Mouse (Mus musculus) MEL (cell line): Measurements from ENCODE around the gene Bach1.

Experiments
- CHD1 ChIP-seq: IDR thresholded peaks from 2 replicates; pipeline ENCODE4 v1.6.1; 2012; ENCODE audit warnings: low read depth, mild to moderate bottlenecking, inconsistent platforms, low read length, improper control_type of control experiment
- CHD2 ChIP-seq: IDR thresholded peaks from 2 replicates; pipeline ENCODE4 v1.6.1; 2011; ENCODE audit warnings: low read length, improper control_type of control experiment
- CTCF ChIP-seq, 3 experiments: IDR thresholded peaks in 2 of 3; conservative IDR thresholded peaks in 1 of 3; 2 replicates each; pipeline ENCODE4 v1.5.1; 2011 to 2012; ENCODE audit warnings: low read length in 3 of 3, low read depth in 2 of 3, mild to moderate bottlenecking in 2 of 3, improper control_type of control experiment in 1 of 3, inconsistent platforms in 1 of 3, mixed read lengths in 1 of 3, moderate library complexity in 1 of 3; ENCODE audit not compliant: control insufficient read depth in 1 of 3, insufficient read depth in 1 of 3, poor library complexity in 1 of 3, severe bottlenecking in 1 of 3
- EP300 ChIP-seq, 2 experiments: IDR thresholded peaks; 2 replicates each; pipeline ENCODE4 v1.6.1; 2011; ENCODE audit warnings: improper control_type of control experiment in 2 of 2, low read length in 2 of 2, low read depth in 1 of 2, mild to moderate bottlenecking in 1 of 2
- POLR2A ChIP-seq, 2 experiments: IDR thresholded peaks; 2 replicates each; pipeline ENCODE4 v1.6.1; 2011 to 2012; ENCODE audit warnings: low read length in 2 of 2, mild to moderate bottlenecking in 2 of 2, control low read depth in 1 of 2, improper control_type of control experiment in 1 of 2, low read depth in 1 of 2, moderate library complexity in 1 of 2; ENCODE audit not compliant: control insufficient read depth in 1 of 2, insufficient read depth in 1 of 2, poor library complexity in 1 of 2
- USF1 ChIP-seq: IDR thresholded peaks from 2 replicates; pipeline ENCODE4 v1.6.1; 2014; ENCODE audit warnings: low read depth, mild to moderate bottlenecking, inconsistent platforms, low read length, improper control_type of control experiment, moderate library complexity
- ZNF384 ChIP-seq: IDR thresholded peaks from 2 replicates; pipeline ENCODE4 v1.6.1; 2012; ENCODE audit warnings: low read depth, mild to moderate bottlenecking, inconsistent platforms, low read length, improper control_type of control experiment

- TF ChIP-seq CHD2 (no peak), EP300 (IDR thresholded peaks at IDR 0.05; ENCODE audit: low read depth in 1 of 2, low read length in 2 of 2) (no peak), CHD1 (no peak), POLR2A (IDR thresholded peaks at IDR 0.05; ENCODE audit: control insufficient read depth in 1 of 2, insufficient read depth in 1 of 2, low read depth in 1 of 2, low read length in 2 of 2, poor library complexity in 1 of 2) (no peak), CTCF (IDR thresholded peaks at IDR 0.05 in 2 of 3, conservative IDR thresholded peaks at IDR 0.05 in 1 of 3; ENCODE audit: control insufficient read depth in 1 of 3, insufficient read depth in 1 of 3, low read depth in 2 of 3, low read length in 3 of 3, poor library complexity in 1 of 3, severe bottlenecking in 1 of 3) (no peak), ZNF384 (no peak), USF1 (no peak)
These were observed 29.2 kb downstream of the Bach1 start for GRCm38 (mm10) chr16:87727918-87728317.
